Mouse (Mus musculus) layer of hippocampus, postnatal 10 days (tissue): Measurements from ENCODE around the gene Lipa. TPM values are rescaled to one million over a fixed set of nuclear protein-coding genes. Genes with fewer than 3 reads are reported as not detected.

Source experiments
- DNase-seq, 2 experiments: peaks; one replicate each; pipeline ENCODE4 v3.0.0; 2021; ENCODE audit warnings: low spot score in 2 of 2
- total RNA-seq, 2 experiments: library from RNA; stranded (reverse); gene quantifications; 2 replicates each; pipeline ENCODE4 v1.2.3; 2021

Gene Lipa
- total RNA-seq, 2 experiments from 2014 or later = 13.8 to 14.2 TPM

DNA sequence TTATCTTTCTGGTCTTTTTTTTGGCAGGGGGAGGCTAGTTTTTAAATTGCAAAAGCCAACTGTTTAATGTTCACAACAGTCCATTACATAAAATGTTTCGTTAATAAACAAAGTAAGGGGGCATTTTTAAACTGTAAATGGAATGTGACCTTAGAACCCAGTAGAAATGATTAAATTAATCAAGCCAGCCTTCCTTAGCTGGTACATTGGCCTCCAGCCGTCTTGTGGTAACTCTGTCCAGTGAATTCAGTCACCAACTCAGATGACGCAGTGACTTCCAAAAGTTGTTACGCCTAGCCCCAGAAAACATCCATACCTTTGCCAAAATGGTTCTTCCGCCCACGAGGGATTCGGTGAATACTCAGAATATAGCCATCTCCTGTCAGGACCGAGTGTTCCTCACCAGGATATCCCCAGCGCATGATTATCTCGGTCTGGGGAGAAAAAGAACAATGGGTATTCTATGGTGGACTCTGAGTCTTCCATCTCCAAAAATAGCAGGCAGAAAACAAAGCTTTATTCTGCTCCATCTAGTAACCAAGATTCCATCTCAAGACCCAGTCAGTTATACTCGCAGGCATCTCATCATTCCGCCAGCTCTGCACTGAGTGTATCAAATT, 4.1 kb downstream of the Lipa start:
- no peak for DNase-seq

GRCm38 (mm10) chr19:34521978-34522377, 5.3 kb downstream of the Lipa start:
- DNase-seq = no peak

- DNase-seq = no peak
These were observed 5.9 kb downstream of the Lipa start for GRCm38 (mm10) chr19:34521361-34521760.

- DNase-seq = no peak
These were observed 7.2 kb downstream of the Lipa start for GRCm38 (mm10) chr19:34520051-34520450.

- DNase-seq = no peak
These were observed 7.6 kb downstream of the Lipa start for GRCm38 (mm10) chr19:34519646-34520045.

GRCm38 (mm10) chr19:34518786-34519185, 8.5 kb downstream of the Lipa start:
- no peak for DNase-seq

DNA sequence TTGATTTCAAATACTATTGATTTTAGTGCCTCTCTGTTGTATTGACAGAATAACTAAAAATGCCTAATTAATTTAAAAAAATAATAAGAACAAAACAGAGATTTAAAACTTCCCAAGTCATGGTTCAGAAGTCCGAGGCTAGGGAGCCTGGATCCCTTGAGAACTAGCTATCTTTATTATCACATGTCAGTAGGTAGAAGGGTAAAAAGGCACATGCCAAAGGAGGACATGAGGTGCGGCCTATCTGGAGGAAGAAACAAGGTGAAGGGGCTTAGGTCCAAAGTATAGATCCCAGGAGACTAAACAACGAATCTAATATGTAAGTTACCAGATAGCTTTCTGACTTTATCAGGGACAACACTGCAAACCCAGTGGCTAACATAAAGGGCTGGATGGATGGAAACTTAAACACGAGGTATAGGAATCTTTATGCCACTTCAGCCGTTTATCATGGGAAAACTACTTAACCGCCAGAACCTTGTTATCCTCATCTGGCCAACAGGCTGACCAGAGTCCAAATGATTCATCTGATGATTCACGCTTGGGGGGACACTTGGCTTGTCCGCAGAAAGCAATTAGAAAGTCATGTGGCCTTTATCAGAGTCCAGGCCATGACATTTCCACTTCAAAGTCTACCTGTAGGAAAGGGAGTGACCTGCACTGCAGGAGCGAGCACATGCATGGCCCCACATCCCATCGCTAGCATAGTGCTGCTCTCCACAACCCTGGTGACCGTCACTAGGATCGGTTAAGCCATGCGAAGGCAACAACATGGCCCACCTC, 9.3 kb downstream of the Lipa start:
- no peak for DNase-seq

DNA sequence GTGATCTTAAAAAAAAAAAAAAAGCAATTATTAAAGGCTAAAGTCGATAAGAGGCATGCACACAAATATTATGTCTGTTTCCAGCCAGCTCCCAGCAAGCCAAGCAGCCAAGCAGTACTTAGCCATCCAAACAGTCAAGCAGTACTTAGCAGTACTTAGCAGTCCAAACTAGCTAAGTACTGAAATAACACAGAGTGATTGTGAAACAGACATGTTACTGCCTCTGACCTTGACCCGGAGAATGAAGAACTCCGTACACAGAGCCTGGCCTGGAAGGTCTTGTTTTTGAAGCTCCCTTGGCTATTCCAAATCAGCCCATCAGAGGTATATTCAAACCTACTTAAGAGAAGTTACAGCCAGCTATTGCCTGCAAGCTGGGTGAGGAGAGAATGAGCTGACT, 10.1 kb downstream of the Lipa start:
- no peak for DNase-seq

DNA sequence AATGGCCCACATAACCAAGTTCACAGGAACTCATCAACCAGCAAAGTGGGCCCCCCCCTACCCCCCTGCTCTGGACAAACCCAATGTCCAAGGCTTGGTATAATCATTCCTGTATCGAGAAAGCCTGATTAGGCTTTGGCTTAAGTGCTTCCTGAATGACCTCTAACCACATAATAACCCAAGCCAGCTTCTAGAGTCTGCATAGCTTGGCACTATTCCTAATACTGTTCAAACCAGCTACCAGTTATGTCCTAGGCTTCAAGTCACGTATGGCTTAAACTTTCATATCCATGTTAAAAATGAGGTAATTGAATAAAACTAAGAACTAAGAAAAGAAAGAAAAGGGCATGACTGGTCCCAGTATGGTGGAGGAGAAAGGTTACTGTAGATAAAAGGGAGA, 10.9 kb downstream of the Lipa start:
- no peak for DNase-seq

GRCm38 (mm10) chr19:34515681-34516080, 11.6 kb downstream of the Lipa start:
- DNase-seq = no peak

GRCm38 (mm10) chr19:34511528-34511927, 15.7 kb downstream of the Lipa start:
- no peak for DNase-seq

DNA sequence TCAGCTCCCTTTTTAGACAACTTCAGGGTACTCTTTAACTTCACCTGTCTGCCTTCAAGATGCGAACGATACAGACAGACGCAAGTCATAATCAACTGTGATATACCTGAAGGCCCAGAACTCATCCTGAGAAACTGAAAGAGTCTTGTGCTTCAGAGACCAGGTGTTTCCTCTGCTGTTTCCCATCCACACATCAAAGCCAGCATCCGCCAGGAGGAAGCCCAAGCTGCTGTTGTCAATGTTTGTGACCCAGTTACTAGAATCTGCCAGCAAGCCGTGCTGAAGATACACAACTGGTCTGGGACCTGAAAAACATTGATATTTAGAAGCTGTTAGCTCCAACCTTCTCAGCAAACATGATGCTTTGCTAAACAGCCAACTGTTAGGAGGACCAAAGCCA, 16.6 kb downstream of the Lipa start:
- DNase-seq = no peak

- no peak for DNase-seq
These were observed 22.0 kb downstream of the Lipa start for GRCm38 (mm10) chr19:34505161-34505721.

DNA sequence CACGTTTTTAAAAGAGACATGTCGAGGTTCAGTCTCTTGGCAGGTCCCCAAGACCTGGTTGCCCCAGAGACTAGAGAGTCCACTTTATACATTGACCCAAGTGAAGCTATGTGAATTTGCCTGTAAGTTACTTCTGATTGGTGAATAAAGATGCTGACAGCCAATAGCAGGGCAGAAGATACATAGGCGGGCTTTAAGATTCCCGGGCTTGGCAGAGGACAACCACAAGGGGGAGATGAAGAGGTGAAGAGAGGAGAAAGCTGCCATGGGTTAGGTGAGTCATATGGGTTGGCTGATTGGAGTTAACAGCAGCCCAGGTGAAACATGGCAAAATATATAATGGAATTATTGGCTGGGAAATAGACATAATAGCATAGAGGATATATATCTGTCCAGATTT, 26.5 kb downstream of the Lipa start:
- peak; percentile 31 to 38 for DNase-seq

GRCm38 (mm10) chr19:34496353-34496752, 30.9 kb downstream of the Lipa start:
- no peak for DNase-seq

- DNase-seq = no peak
These were observed 33.4 kb downstream of the Lipa start for GRCm38 (mm10) chr19:34493859-34494258.

DNA sequence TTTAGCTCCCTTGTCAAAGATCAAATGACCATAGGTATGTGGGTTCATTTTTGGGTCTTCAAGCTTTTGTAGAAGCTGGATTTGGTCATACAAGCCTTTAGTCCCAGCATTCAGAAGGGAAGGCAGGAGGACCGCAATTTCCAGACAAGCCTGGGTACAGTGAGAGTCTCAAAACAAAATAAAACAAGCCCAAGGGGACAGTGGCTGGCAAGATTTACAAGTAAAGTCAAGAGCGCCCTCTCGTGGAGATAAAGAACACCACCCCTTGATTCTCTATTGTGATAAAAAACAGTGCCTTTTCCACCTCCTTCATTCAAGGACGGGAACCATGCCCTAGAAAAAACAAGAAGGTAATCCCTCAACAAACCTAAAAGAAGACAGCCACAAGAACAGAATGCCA, 43.7 kb downstream of the Lipa start:
- DNase-seq = peak; percentile 24 to 39

DNA sequence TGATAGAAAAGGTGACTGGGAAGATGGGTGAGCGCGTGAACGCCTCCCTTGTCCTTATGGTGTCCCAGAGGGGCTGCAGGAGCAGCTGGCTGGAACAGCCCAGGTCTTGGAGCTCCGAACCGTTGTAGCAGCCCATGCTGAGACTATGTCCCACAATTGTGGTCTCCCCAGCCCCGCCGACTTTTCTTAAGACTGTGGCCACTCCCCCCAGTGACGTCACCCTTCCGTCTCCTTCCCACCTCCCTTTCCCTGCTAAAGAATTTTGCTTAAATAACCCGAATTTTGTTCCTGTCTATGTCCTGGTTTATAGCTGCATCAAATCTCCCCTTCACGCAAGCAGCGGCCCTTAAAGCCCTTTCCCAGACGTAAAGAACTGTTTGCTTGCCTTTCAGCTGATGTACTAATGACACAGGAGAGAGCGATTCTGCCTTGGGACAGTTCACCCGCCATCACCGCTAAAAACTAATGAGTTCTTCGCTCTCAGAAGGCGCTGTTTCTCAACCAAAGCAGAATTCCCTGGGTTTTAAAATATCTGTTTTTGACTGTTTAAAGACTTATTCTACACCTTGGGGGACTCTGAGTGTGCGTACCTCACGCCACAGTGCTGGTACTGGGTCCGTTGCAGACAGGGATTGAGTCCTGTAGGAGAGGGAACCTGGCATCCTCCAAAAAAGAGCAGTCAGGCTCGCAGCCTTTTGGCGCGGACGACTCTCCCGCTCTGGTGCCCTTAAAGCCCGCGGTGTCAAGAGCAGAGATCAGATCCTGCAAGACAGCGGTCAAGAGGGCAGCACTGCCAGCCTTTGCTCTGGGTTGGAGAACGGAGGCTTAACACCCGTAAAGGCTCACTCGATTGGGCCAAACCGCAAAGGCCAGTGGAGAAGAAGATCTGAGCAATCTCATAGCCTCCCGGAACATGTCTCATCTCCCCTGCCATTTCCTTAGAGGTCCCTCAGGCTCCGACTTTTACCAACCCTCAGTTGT, 52.0 kb downstream of the Lipa start, which contains the start of gene Ch25h:
Gene Ch25h, minus strand, starts transcription at position 174 of the 981 bp plus-strand sequence.
- peak; percentile 8 to 40 for DNase-seq

DNA sequence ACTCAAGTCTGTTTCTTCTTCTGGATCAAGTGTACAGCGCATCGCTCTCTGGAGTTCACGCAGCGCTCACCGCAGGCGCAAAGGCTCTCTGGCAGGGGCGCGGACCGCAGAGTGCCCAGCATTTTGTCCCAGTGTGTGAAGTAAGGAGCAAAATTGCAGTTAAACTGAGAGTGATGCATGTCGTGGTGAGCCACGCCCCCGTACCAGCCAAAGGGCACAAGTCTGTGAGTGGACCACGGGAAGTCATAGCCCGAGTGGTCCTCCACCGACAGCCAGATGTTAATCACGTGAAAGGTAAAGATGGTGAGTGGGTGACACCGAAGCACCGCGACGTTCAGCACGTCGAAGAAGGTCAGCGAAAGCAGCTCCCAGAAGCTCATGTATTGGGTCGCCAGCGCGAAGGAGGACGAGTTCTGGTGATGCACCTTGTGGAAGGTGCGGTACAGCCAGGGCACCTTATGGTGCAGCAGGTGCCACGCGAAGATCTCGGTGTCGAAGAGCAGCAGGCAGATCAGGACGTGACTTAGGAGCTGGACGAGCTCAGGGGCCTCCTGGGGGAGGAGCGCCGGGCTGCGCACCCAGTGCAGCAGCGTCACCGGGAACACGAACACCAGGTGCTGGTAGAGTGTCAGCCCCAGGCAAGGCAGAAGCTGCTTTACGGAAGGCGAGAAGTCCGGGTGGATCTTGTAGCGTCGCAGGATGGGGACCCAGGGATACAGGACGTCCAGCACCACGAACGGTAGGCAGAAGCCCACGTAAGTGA, 52.9 kb downstream of the Lipa start:
- DNase-seq = peak; percentile 7 to 20

GRCm38 (mm10) chr19:34471703-34472102, 55.6 kb downstream of the Lipa start:
- DNase-seq = no peak

GRCm38 (mm10) chr19:34468794-34469193, 58.5 kb downstream of the Lipa start:
- no peak for DNase-seq
